Mouse (Mus musculus): ENCODE measurements at regions not wholly inside any gene's neighbourhood (a gene's known extent, or its start where the extent isn't known, plus 50 kb on each side); places are given as distances from the start of the nearest gene placed in this dataset.

GRCm38 (mm10) chr6:98651827-98652226, 309.3 kb upstream of the Gm765 start:
- 89% methylated on average over 3 of the region's 3 CpGs for WGBS
- H3K9ac ChIP-seq = no peak overlapping the region
- H3K4me1 ChIP-seq = no peaks in the 10 kb centered on the region
- ATAC-seq (ENCODE audit: insufficient read depth, low FRiP score, low read depth) = no peak
- no peaks in the 10 kb centered on the region for H3K9me3 ChIP-seq
- no peak overlapping the region for H3K4me2 ChIP-seq
- no peak overlapping the region for H3K27ac ChIP-seq
- H3K36me3 ChIP-seq = no peaks in the 10 kb centered on the region
- H3K27me3 ChIP-seq (replicated peaks) = no peaks in the 10 kb centered on the region
- H3K4me3 ChIP-seq (replicated peaks) = no peak overlapping the region

- no peaks in the 10 kb centered on the region for H3K27me3 ChIP-seq (replicated peaks)
- no peak overlapping the region for H3K27ac ChIP-seq
- no peaks in the 10 kb centered on the region for H3K4me1 ChIP-seq
- H3K4me2 ChIP-seq = no peak overlapping the region
- H3K9ac ChIP-seq = no peak overlapping the region
- ATAC-seq (ENCODE audit: insufficient read depth, low FRiP score, low read depth) = no peak
- H3K9me3 ChIP-seq = no peaks in the 10 kb centered on the region
- H3K36me3 ChIP-seq = no peaks in the 10 kb centered on the region
- no peak overlapping the region for H3K4me3 ChIP-seq (replicated peaks)
Measured at GRCm38 (mm10) chr6:98651315-98651714, 308.8 kb upstream of the Gm765 start.

GRCm38 (mm10) chr6:98640316-98640715, 297.8 kb upstream of the Gm765 start:
- Histone ChIP-seq H3K36me3 (no peaks in the 10 kb centered on the region), H3K4me1 (peaks cover 3% of the 10 kb centered on the region; the same call in 1 of the 2 replicates), H3K4me2 (no peak overlapping the region), H3K27ac (no peak overlapping the region), H3K9ac (no peak overlapping the region), H3K9me3 (no peaks in the 10 kb centered on the region), H3K27me3 (replicated peaks) (no peaks in the 10 kb centered on the region), H3K4me3 (replicated peaks) (no peak overlapping the region)
- no peak for ATAC-seq (ENCODE audit: insufficient read depth, low FRiP score, low read depth)
- WGBS = 90% methylated on average over 5 of the region's 5 CpGs

GRCm38 (mm10) chr6:98635816-98636215, 293.3 kb upstream of the Gm765 start:
- Histone ChIP-seq H3K9me3 (no peaks in the 10 kb centered on the region), H3K36me3 (no peaks in the 10 kb centered on the region), H3K9ac (no peak overlapping the region), H3K27ac (no peak overlapping the region), H3K27me3 (replicated peaks) (no peaks in the 10 kb centered on the region), H3K4me1 (peaks cover 3% of the 10 kb centered on the region; the same call in 1 of the 2 replicates), H3K4me3 (replicated peaks) (no peak overlapping the region), H3K4me2 (no peak overlapping the region)
- ATAC-seq (ENCODE audit: insufficient read depth, low FRiP score, low read depth) = no peak
- WGBS = 72% methylated on average over 6 of the region's 6 CpGs

- Histone ChIP-seq H3K36me3 (no peaks in the 10 kb centered on the region), H3K9me3 (no peaks in the 10 kb centered on the region), H3K9ac (no peak overlapping the region), H3K27ac (no peak overlapping the region), H3K4me2 (no peak overlapping the region), H3K4me3 (replicated peaks) (no peak overlapping the region), H3K4me1 (peaks cover 3% of the 10 kb centered on the region; the same call in 1 of the 2 replicates), H3K27me3 (replicated peaks) (no peaks in the 10 kb centered on the region)
- no peak for ATAC-seq (ENCODE audit: insufficient read depth, low FRiP score, low read depth)
- WGBS = 55% methylated on average over 17 of the region's 18 CpGs
Measured at GRCm38 (mm10) chr6:98632278-98633063, 289.9 kb upstream of the Gm765 start.

- peaks cover 3% of the 10 kb centered on the region; the same call in 1 of the 2 replicates for H3K4me1 ChIP-seq
- no peaks in the 10 kb centered on the region for H3K36me3 ChIP-seq
- H3K9ac ChIP-seq = no peak overlapping the region
- no peaks in the 10 kb centered on the region for H3K9me3 ChIP-seq
- WGBS = 72% methylated on average over 8 of the region's 8 CpGs
- no peak overlapping the region for H3K4me3 ChIP-seq (replicated peaks)
- ATAC-seq (ENCODE audit: insufficient read depth, low FRiP score, low read depth) = no peak
- no peaks in the 10 kb centered on the region for H3K27me3 ChIP-seq (replicated peaks)
- H3K4me2 ChIP-seq = no peak overlapping the region
- H3K27ac ChIP-seq = no peak overlapping the region
Measured at GRCm38 (mm10) chr6:98631269-98631668, 288.7 kb upstream of the Gm765 start.

- Histone ChIP-seq H3K36me3 (no peaks in the 10 kb centered on the region), H3K9ac (no peak overlapping the region), H3K4me1 (no peaks in the 10 kb centered on the region), H3K4me3 (replicated peaks) (no peak overlapping the region), H3K4me2 (no peak overlapping the region), H3K27ac (no peak overlapping the region), H3K9me3 (no peaks in the 10 kb centered on the region), H3K27me3 (replicated peaks) (no peaks in the 10 kb centered on the region)
- ATAC-seq (ENCODE audit: insufficient read depth, low FRiP score, low read depth) = no peak
- WGBS = 63% methylated on average over 4 of the region's 4 CpGs
Measured at GRCm38 (mm10) chr6:98629646-98630045, 287.1 kb upstream of the Gm765 start.

GRCm38 (mm10) chr6:98626435-98626834, 283.9 kb upstream of the Gm765 start:
- Histone ChIP-seq H3K27me3 (replicated peaks) (no peaks in the 10 kb centered on the region), H3K36me3 (no peaks in the 10 kb centered on the region), H3K4me1 (no peaks in the 10 kb centered on the region), H3K27ac (no peak overlapping the region), H3K9me3 (no peaks in the 10 kb centered on the region), H3K4me2 (no peak overlapping the region), H3K4me3 (replicated peaks) (no peak overlapping the region), H3K9ac (no peak overlapping the region)
- 66% methylated on average over 10 of the region's 10 CpGs for WGBS
- ATAC-seq (ENCODE audit: insufficient read depth, low FRiP score, low read depth) = no peak

GRCm38 (mm10) chr6:98620886-98621285, 278.3 kb upstream of the Gm765 start:
- Histone ChIP-seq H3K27ac (no peak overlapping the region), H3K9ac (no peak overlapping the region), H3K4me1 (no peaks in the 10 kb centered on the region), H3K4me2 (no peak overlapping the region), H3K27me3 (replicated peaks) (no peaks in the 10 kb centered on the region), H3K4me3 (replicated peaks) (no peak overlapping the region), H3K36me3 (no peaks in the 10 kb centered on the region), H3K9me3 (no peaks in the 10 kb centered on the region)
- WGBS = 89% methylated on average over 3 of the region's 3 CpGs
- no peak for ATAC-seq (ENCODE audit: insufficient read depth, low FRiP score, low read depth)

GRCm38 (mm10) chr6:98613030-98613429, 270.5 kb upstream of the Gm765 start:
- no peak overlapping the region for H3K27ac ChIP-seq
- H3K4me1 ChIP-seq = peaks cover 2% of the 10 kb centered on the region; the same call in 1 of the 2 replicates
- 44% methylated on average over 10 of the region's 10 CpGs for WGBS
- no peak overlapping the region for H3K4me2 ChIP-seq
- H3K36me3 ChIP-seq = no peaks in the 10 kb centered on the region
- H3K9me3 ChIP-seq = no peaks in the 10 kb centered on the region
- no peak overlapping the region for H3K9ac ChIP-seq
- no peak for ATAC-seq (ENCODE audit: insufficient read depth, low FRiP score, low read depth)
- H3K27me3 ChIP-seq (replicated peaks) = no peaks in the 10 kb centered on the region
- H3K4me3 ChIP-seq (replicated peaks) = no peak overlapping the region

GRCm38 (mm10) chr6:98609133-98609532, 266.6 kb upstream of the Gm765 start:
- Histone ChIP-seq H3K27ac (no peak overlapping the region), H3K4me1 (peaks cover 2% of the 10 kb centered on the region; the same call in 1 of the 2 replicates), H3K27me3 (replicated peaks) (no peaks in the 10 kb centered on the region), H3K4me3 (replicated peaks) (no peak overlapping the region), H3K36me3 (no peaks in the 10 kb centered on the region), H3K9ac (no peak overlapping the region), H3K4me2 (no peak overlapping the region), H3K9me3 (no peaks in the 10 kb centered on the region)
- no peak for ATAC-seq (ENCODE audit: insufficient read depth, low FRiP score, low read depth)
- 67% methylated on average over 1 of the region's 1 CpGs for WGBS

GRCm38 (mm10) chr6:98606680-98607079, 264.1 kb upstream of the Gm765 start:
- Histone ChIP-seq H3K4me3 (replicated peaks) (no peak overlapping the region), H3K27me3 (replicated peaks) (no peaks in the 10 kb centered on the region), H3K27ac (no peak overlapping the region), H3K4me1 (no peaks in the 10 kb centered on the region), H3K36me3 (no peaks in the 10 kb centered on the region), H3K9ac (no peak overlapping the region), H3K4me2 (no peak overlapping the region), H3K9me3 (no peaks in the 10 kb centered on the region)
- 59% methylated on average over 3 of the region's 3 CpGs for WGBS
- ATAC-seq (ENCODE audit: insufficient read depth, low FRiP score, low read depth) = no peak

- ATAC-seq (ENCODE audit: insufficient read depth, low FRiP score, low read depth) = no peak
- Histone ChIP-seq H3K4me3 (replicated peaks) (no peak overlapping the region), H3K4me1 (no peaks in the 10 kb centered on the region), H3K9ac (no peak overlapping the region), H3K36me3 (no peaks in the 10 kb centered on the region), H3K27ac (no peak overlapping the region), H3K9me3 (no peaks in the 10 kb centered on the region), H3K4me2 (no peak overlapping the region), H3K27me3 (replicated peaks) (no peaks in the 10 kb centered on the region)
- 89% methylated on average over 6 of the region's 6 CpGs for WGBS
Measured at GRCm38 (mm10) chr6:98597612-98598011, 255.1 kb upstream of the Gm765 start.

Data from stomach, embryonic 15.5 days (tissue).